Mouse (Mus musculus) brain, adult 2 months (tissue): ENCODE results near the gene Csad.

Source experiments
- DNase-seq: peaks from one replicate; pipeline ENCODE4 v3.0.0; 2011; ENCODE audit warnings: low read depth, low spot score

The Csad gene

DNA sequence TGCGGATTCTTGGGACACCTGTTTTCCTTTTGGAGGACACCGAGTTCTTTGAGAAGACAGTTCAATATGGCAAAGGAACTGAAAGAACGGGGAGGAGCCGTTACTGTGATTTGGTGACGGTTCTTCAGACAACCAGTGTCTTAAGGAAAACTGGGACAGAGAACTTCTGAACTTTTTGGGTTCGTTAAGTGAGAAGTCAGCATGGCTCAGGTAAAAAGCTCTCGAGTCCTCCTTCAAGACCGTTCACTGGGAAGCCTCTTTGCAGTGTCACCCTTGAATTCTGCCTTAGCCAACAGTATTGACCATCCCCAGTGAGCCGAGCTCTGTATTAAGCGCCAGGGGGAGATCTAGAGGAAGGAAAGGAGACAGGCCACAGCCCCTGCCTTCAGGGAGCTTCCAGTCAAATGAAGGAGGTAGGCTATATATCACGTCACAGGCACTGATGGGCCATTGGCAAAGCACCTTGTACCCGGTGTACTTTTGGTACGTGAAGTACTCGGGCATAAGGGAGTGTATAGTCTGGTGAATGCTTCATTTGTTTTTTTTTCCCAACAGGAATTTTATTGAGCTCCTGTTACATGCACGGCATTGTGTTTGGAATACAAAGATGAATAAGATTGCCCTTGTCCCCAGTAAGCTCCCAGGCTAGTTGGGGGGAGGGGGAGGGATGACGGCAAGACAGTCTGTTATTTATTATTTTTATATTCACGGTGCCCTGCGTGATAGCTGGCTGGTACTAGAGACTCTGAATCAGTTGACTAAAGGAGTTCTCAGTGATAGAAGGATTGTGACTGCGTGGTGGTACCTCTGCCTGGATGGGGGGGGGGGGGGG, at the start of gene Csad:
Csad (minus strand) TSS at position 51 of the 832 bp plus-strand sequence.
- DNase-seq = peak; percentile 56

- no peak for DNase-seq
Measured at GRCm38 (mm10) chr15:102250521-102250920, 46.0 kb upstream of the Csad start.

- no peak for DNase-seq
Measured at GRCm38 (mm10) chr15:102249967-102250366, 45.4 kb upstream of the Csad start.

DNA sequence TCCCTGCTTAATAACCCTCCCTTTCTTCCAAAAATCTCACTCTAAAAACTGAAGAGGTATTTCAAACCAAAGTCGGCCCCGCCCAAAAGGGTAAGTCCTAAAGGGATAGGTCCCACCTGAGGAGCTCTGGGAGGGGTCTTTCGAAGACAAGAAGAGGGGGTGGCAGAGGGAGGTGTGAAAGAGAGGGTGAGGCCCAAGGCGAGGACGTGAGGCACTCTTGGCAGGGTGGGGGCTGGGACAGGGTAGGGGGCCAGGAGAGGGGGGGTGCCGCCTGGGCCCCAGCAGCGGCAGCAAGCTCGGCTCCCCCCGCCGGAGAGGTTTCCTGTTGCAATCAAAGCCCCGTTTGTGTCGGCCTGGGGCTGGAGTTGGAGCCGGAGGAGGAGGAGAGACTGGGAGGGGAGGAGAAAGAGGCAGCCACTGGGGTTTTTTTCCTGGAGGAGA, 44.7 kb upstream of the Csad start:
- peak; percentile 34 for DNase-seq

DNA sequence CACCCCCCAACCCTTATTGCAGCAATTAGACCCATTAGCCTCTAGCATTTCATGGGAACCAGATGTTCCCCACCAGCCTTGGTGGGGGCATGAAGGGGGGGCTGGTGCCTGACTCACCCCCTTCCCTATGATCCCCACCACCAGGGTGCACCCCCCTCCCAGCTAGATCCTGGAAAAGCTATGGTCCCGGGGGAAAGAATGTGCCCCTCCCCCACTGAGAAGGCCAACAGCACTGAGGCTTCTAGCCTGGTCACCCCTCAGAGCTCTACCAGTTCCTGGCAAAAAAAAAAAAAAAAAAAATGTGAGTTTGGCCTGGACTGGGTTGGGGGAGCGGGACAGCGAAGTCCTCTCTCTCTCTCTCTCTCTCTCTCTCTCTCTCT, 44.3 kb upstream of the Csad start:
- no peak for DNase-seq

DNA sequence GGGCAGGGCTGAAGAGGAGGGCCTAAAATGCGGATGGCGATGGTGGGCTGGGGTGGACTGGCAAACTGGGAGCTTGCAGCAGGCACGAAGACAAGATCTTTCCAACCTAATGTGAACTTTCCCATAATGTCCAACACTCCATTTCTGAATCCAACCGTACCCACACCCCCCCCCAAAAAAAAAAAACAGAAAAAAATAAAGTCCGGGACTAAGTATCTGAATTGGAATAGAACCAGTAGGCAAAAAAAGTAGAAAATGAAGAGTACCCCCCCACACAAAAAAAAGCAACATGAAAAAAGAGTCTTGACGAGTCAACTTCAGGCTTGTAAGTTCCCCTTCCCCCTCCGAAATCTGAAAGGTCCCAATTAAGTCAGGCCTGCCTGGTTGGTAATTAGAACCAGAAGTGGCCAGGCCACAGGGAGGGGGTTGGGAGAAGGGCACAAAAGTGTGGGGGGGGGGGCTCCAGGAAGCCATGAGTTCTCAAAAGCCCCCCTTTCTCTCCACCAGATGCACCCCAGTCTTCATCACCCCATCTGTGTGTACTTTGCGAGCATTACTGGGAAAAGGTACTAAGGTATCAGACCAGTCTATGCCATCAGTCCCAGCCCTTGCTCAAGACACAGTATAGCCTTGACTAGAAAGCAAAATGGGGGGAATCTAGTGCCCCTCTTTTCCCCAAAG, 43.7 kb upstream of the Csad start:
- DNase-seq = no peak

DNA sequence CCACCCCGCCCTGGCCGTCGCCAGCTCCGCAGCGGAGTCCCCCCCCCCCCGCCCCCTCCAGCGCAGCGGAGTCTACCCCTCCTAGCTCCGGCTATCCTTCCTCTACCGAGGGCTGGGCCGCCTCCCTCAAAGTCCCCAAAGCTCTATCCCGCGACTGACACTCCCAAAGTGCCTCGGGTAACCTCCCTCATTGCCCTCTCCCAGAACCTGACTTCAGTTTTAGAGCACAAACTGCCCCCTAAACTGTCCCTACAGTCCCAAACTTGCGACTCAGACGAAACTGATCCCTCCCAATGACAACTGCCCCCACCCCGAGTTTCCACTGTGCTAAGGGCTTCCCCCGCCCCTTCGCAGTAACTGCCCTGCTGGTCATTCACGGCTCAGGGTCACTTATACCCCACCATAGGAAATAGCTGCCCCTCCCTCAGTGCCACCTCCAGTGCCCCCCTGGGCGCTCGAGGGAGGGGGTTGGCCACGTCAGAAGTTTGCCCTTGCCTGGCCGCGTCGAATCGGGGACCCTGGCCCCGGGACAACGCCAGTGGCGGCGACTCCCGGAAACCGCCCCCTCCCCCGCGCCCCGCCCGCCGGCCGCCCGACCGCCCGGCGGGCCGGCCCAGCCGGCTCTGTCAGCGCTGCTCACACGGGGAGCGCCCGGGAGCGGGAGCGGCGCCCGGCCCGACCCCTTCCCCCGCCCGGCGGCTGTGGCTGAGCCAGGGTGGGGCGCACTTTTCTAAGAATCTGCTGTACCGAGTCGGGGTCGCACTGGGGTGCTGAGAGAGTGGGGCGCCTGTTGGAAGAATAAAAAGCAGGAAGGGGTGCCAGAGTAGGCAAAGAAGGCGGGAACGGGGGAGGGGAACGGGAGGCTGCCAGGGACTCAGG, 43.0 kb upstream of the Csad start:
- no peak for DNase-seq

- peak; percentile 96 for DNase-seq
Measured at GRCm38 (mm10) chr15:102246866-102247251, 42.3 kb upstream of the Csad start.

DNA sequence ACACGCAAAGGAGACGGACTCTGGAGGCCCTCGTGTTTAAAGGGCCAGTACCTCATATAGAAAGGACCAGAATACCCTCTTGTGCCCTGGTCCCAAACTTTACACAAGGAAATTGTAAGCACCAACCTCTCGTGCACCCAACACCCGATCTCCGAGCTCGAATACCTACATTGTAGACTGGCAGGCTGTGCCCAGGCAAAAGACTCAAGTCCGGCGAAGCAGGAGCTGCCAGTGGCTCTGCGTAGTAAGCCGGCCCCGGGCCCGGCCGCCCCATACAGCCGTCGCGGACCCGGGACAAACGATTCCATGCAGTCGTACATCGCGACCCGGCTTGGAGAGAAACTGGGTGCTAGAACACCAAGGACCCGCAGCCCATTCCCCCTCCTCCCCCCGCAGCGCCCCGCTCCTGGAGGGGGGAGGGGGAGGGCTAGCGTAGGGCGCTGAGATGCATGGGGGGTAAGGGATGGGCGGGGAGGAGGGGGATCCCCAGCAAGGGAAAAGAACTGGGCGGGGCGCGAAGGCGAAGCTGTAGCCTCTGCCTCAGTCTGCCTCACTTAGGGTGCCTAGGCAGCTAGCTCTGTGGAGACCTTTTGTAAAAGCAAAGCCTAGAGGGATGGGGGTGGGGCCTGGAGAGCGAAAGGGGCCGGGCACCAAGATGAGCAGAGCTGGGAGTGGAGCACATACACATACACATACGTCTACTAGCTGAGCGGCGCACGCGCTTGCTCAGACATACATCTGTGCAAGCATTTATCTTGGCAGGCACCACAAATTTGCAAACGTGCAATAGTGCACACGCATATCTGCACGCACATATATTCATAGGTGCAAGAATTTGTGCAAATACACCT, 41.6 kb upstream of the Csad start:
- DNase-seq = peak; percentile 94

- no peak for DNase-seq
Measured at GRCm38 (mm10) chr15:102245461-102245881, 40.9 kb upstream of the Csad start.

DNA sequence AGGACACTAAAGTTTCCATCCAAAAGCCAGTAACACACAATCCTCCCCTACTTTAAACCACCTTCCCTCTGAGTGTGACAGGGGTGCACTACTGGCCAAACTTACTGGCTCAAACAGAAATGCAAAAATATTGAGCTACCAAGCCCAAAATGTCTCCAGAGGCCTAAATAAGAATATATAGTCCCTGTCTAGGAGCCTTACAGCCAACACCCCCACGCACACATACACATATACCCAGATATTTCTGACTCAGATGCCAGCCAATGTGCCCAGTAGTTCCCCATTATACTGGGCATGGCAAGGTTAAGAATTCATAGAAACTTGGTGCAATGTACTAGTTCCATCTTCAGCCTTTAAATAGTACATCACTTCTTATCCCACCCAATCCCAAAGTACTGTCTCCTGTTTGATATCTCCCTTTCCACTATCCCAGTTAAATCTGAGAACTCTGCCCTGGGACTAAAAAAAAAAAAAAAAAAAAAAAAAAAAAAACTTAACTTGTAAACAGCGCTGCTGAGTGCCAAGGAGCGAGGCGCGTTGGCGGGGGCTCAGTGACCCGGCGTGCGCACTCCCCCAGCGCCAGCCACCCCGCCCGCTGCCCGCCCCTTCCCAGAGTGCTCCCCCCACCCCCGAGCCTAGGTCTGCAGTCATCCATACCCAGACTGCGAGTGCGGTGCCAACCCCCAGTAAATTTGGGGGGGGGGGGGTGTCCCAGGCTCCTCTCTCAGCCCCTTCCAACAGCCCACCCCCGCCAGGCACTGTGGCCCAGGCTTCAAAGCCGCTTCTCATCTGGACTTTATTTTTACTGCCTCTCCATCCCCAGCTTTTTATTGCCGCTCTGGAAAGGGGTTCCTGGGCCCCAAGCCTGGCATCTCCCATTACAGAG, 40.0 kb upstream of the Csad start:
- DNase-seq = no peak

DNA sequence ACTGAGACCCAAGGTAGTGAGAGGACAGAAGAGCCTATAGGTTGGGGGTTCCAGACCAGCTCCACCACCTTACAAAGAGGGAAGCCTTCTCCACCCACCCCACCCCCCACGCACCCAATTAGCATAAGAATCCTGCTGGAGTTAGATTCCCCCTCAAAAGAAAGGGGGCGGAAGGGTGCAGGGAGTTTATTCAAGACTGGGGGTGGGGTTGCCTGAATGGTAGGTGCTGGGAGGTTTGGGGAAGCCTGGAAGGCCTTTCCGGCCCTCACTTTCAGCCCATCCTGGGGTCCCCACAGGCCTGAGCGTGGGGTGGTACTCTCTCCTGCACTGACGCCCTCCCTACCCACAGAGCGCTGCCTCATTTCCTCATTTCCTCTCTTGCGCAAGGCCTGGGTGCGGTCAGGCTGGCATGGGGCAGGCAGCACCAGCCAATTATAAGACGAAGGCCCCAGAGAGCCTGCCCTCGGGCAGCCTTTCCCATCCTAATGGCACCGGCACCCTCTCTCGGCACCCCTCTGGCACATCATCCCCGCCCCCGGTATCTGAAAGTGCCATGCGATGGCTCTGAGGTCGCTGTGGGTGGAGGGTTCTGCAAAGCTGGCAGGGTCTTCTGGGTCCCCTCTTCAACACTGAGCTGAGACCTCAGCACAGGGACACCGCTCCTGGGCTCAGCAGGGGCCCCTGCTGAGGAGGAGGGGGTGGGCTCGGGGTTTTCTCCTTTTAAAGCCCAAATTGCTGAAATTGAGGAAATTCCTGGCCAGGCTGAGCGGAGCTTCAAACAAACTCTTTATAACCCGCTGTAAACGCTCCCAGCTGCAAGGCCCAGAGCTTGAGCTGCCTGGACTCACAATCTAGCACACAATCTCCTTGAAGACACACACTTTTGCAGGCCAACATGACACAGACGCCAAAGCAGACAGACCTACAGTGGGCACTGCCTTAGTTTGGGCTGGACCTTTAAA, 39.0 kb upstream of the Csad start:
- no peak for DNase-seq

GRCm38 (mm10) chr15:102242404-102243228, 38.1 kb upstream of the Csad start:
- DNase-seq = no peak

DNA sequence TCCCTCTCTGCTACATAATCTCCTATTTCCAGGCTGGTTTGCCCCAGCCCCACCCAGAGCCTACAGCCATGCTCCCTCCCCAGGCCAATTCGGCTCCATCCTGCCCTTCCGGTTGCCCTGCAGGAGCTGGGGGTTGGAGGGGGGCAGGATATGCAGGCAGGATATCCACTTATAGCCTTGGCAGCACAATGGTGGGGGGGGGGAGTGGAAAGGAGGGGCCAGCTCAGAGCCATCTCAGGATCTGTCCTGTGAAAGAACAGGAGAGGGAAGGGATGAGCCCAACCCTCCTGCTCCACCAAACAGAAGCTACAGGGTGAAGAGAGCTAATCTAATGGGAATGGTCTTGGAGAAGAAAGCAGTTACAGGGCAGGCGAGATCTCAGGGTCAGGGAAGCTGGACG, 36.1 kb upstream of the Csad start:
- no peak for DNase-seq

DNA sequence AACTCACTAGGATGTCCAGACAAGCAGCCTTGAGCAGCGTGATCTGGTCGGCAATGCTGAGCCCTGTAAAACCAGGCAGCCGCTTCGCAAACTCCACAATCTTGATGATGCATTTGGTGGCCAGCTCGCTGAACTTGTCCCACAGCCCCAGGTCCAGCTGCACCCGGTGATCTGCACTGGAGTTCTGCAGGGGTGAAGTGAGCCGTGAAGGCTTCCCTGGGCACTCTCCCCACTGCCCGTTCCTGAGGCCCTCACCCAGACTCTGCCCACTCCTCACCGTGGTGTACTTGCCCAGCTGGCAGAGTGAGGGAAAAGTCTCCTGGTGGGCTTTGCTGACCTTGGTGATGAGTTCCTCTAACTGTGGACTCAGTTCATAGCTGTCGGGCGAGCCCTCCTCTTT, 35.3 kb upstream of the Csad start:
- DNase-seq = no peak

DNA sequence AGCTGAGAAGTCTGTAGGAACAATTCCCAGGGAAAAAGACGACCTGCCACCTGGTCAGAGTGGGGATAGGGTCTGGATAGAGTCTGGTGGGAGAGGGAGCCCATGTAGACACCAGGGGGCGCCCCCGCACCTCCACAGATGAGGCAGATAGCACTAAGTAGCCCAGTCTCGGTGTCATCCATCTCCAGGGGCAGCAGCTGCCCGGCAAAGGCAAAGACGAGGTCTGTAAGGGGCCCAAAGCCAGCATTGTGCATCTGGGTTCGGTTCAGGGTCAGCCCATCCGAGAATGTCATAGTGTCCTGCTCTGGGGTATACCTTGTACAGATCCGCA, 34.7 kb upstream of the Csad start:
- peak; percentile 78 for DNase-seq

DNA sequence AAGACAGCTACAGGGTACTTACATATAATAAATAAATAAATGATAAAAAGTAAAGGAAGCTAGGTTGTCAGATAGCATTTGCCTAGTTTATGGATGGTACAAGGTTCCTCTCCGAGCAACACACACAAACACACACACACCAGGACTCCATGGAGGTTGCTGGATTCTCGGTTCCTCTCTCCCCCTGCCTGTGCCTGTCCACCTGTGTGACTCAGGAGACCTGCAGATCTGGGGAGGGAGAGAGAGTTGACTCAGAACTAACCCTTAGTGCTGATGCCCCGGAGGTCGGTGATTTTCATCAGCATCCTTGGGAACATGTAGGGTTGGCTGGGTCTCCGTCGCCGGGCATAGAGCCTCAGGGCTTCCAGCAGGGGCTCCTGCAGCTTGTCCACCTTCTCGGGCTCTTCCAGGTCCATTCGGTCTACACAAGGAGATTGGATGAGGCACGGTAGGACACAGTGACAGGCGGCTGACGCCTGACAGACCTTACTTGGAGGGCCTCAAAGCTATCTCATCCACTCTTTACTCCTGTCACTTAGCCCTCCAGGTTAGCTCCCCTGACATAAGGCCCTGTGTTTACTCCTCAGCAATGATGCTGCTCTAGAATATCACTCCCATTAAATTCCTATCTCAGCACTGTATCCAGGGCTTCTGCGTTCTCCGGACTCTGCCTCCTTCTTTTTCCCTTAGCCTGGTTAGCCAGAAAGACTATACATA, 34.2 kb upstream of the Csad start:
- DNase-seq = no peak
